Mouse (Mus musculus): ENCODE measurements around the gene Asb1. TPM values are rescaled to one million over a fixed set of nuclear protein-coding genes. Genes with fewer than 3 reads are reported as not detected.

Gene Asb1
- total RNA-seq (2012; rRNA removed), result 10.3 and 12.2 TPM in 2 replicates

DNA sequence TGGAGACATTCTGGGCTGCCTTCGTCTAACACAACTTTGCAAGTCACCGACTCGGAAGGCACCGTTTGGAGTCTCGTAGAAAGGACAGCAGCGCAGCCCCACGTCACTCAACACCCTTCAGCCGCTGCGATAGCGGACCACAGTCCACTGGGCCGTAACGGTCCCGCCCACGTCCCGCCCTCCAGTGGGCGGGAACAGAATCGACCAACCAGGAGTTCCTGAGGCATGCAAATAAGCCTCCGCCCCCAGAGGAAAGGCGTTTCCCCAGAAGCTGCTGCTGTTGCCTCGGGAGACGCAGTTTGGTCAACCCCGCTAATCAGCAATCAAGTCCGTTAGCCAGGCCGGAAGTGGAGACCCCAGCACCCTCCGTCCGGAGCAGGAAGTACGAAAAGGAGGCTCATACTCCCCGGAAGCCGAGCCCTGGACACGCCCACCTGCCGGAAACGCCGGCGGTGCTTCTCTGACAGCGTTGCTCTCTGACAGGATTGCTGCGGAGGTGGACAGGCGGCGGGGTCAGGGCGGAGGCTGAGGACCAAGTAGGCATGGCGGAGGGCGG, at the start of gene Asb1:
Gene Asb1 (plus strand): TSS at position 274 of the 556 bp plus-strand sequence.
- peaks cover 0 to 10% of the 10 kb centered on the region in 2 experiments; a peak in 1 of 4 replicates for H3K4me1 ChIP-seq (ENCODE audit: control insufficient read depth in 2 of 2, insufficient read depth in 2 of 2, low read length in 2 of 2, poor library complexity in 1 of 2)
- peak; percentile 25; the same call in 1 of the 2 replicates for TF ChIP-seq HCFC1 (IDR thresholded peaks at IDR 0.05; ENCODE audit: borderline replicate concordance, insufficient read depth, low read length)
- TF ChIP-seq ZC3H11A (IDR thresholded peaks at IDR 0.05; ENCODE audit: borderline replicate concordance, low read depth, low read length), result no peak
- no peak for TF ChIP-seq CHD2 (IDR thresholded peaks at IDR 0.05; ENCODE audit: low read depth, low read length)
- TF ChIP-seq ZNF384 (IDR thresholded peaks at IDR 0.05; ENCODE audit: low read depth, low read length), result no peak
- DNase-seq (ENCODE audit: low read depth, low spot score), result peak; percentile 93
- in situ Hi-C loops (cut with MboI; ENCODE audit: low sequenced_read_pairs in 2 of 2, unreplicated experiment in 2 of 2), result no loop called here
- H3K9ac ChIP-seq (ENCODE audit: insufficient read depth, low read depth, low read length, poor library complexity, severe bottlenecking), result peak within 1 kb of the TSS; percentile 75
- no peak within 1 kb of the TSS for H3K27ac ChIP-seq (ENCODE audit: insufficient read depth, low read depth, low read length, poor library complexity, severe bottlenecking)
- no peaks in the 10 kb centered on the region for H3K9me3 ChIP-seq (ENCODE audit: control insufficient read depth, insufficient read depth, low read depth, low read length)
- H3K36me3 ChIP-seq (ENCODE audit: control insufficient read depth, insufficient read depth, low read length, poor library complexity, severe bottlenecking), result no peaks in the 10 kb centered on the region; the same call in 1 of the 2 replicates
- peak within 1 kb of the TSS; percentile 83 for H3K4me3 ChIP-seq (ENCODE audit: insufficient read depth in 1 of 2, low read depth in 1 of 2, low read length in 2 of 2, poor library complexity in 1 of 2, severe bottlenecking in 1 of 2)

DNA sequence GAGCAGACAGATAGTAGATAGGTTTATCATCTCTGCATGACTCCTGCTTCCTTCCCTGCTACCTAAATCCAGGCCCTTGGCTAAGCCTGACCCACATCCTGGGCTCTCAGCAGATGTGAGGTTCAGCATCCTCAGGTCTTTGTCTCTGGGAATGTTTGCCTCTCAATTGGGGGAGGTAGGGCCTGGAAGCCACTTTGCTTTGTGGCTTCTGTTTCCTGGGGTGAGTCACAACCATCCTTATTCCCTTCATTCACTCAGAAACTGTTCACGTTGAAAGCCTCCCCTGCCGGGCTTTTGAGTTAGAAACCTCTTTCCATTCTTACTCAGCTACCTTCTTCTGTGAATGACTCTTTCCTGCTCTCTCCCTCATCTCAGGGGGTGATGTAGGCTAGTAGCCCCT, 47.6 kb upstream of the Asb1 start:
- no peaks in the 10 kb centered on the region for H3K9me3 ChIP-seq (ENCODE audit: control insufficient read depth, insufficient read depth, low read depth, low read length)
- H3K36me3 ChIP-seq (ENCODE audit: control insufficient read depth, insufficient read depth, low read length, poor library complexity, severe bottlenecking), result no peaks in the 10 kb centered on the region
- no peak overlapping the region for H3K27ac ChIP-seq (ENCODE audit: insufficient read depth, low read depth, low read length, poor library complexity, severe bottlenecking)
- H3K4me1 ChIP-seq (ENCODE audit: control insufficient read depth in 2 of 2, insufficient read depth in 2 of 2, low read length in 2 of 2, poor library complexity in 1 of 2), result peaks cover 0 to 6% of the 10 kb centered on the region in 2 experiments; a peak in 1 of 4 replicates
- TF ChIP-seq ZNF384 (IDR thresholded peaks at IDR 0.05; ENCODE audit: low read depth, low read length) (no peak), ZC3H11A (IDR thresholded peaks at IDR 0.05; ENCODE audit: borderline replicate concordance, low read depth, low read length) (no peak), CHD2 (IDR thresholded peaks at IDR 0.05; ENCODE audit: low read depth, low read length) (no peak), MAFK (IDR thresholded peaks at IDR 0.05; ENCODE audit: insufficient read depth, low read depth, low read length) (no peak)
- no peak for DNase-seq (ENCODE audit: low read depth, low spot score)
- in situ Hi-C loops (cut with MboI; ENCODE audit: low sequenced_read_pairs in 2 of 2, unreplicated experiment in 2 of 2), result no loop called here
- no peak overlapping the region for H3K4me3 ChIP-seq (ENCODE audit: insufficient read depth in 1 of 2, low read depth in 1 of 2, low read length in 2 of 2, poor library complexity in 1 of 2, severe bottlenecking in 1 of 2)
- no peak overlapping the region for H3K9ac ChIP-seq (ENCODE audit: insufficient read depth, low read depth, low read length, poor library complexity, severe bottlenecking)

DNA sequence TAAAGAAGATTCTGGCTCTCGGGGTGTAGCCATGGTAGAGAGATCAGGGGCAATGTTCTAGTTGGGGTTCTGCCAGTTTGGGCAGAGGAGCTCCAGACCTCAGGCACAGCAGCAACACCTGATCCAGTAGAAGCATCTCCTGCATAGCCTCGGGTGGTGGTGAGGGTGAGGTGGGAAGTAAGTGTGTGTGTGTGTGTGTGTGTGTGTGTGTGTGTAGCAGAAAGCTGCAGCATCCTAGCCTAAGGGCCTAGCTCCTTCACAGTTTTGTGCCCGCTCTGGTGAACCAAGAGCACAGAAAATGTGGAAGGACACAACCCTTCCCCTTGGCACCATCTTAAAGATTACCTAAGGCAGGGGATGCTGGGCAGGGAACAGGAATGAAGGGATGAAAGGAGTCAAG, 46.4 kb upstream of the Asb1 start:
- Histone ChIP-seq H3K9me3 (ENCODE audit: control insufficient read depth, insufficient read depth, low read depth, low read length) (no peaks in the 10 kb centered on the region), H3K27ac (ENCODE audit: insufficient read depth, low read depth, low read length, poor library complexity, severe bottlenecking) (no peak overlapping the region), H3K4me3 (ENCODE audit: insufficient read depth in 1 of 2, low read depth in 1 of 2, low read length in 2 of 2, poor library complexity in 1 of 2, severe bottlenecking in 1 of 2) (peak overlapping the region; percentile 54 to 84; a peak in 2 of 4 replicates), H3K9ac (ENCODE audit: insufficient read depth, low read depth, low read length, poor library complexity, severe bottlenecking) (peak overlapping the region; percentile 8; the same call in 1 of the 2 replicates), H3K36me3 (ENCODE audit: control insufficient read depth, insufficient read depth, low read length, poor library complexity, severe bottlenecking) (no peaks in the 10 kb centered on the region; the same call in 1 of the 2 replicates), H3K4me1 (ENCODE audit: control insufficient read depth in 2 of 2, insufficient read depth in 2 of 2, low read length in 2 of 2, poor library complexity in 1 of 2) (peaks cover 0 to 6% of the 10 kb centered on the region in 2 experiments; a peak in 1 of 4 replicates)
- in situ Hi-C loops (cut with MboI; ENCODE audit: low sequenced_read_pairs in 2 of 2, unreplicated experiment in 2 of 2), result no loop called here
- TF ChIP-seq HCFC1 (IDR thresholded peaks at IDR 0.05; ENCODE audit: borderline replicate concordance, insufficient read depth, low read length) (no peak), ZNF384 (IDR thresholded peaks at IDR 0.05; ENCODE audit: low read depth, low read length) (no peak), MAFK (IDR thresholded peaks at IDR 0.05; ENCODE audit: insufficient read depth, low read depth, low read length) (no peak), CHD2 (IDR thresholded peaks at IDR 0.05; ENCODE audit: low read depth, low read length) (no peak), ZC3H11A (IDR thresholded peaks at IDR 0.05; ENCODE audit: borderline replicate concordance, low read depth, low read length) (no peak)
- no peak for DNase-seq (ENCODE audit: low read depth, low spot score)

DNA sequence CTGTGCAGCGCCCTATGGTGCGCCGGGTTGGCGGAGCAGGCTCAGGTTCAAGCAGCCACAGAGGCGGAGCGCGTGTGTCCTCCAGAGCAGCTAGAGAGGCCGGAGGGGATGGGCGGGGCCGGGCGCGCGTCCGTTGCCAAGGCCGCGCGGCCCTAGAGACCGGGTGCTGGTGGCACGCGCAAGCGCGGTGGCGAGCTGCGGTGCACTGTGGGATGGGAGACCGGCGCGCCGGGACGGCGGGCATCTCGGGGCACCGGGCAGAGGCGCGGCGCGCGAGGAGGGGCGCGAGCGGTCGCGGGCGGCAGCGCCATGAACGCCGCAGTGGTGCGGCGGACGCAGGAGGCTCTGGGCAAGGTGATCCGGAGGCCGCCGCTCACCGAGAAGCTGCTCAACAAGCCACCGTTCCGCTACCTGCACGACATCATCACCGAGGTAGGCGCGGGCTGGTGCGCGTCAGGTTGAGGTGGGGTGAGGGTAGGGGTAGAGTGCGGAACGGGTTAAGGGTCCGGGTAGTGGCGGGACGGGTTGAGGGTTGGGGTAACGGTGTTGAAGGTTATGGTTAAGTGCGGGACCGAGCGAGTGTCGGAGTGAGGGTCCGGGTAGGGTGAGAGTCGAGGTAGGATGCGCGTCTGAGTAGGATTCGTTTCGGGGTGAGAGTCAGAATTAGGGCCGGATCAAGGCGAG, 45.7 kb upstream of the Asb1 start, which contains the start of gene Traf3ip1:
Gene Traf3ip1 (plus strand): TSS at position 191 of the 684 bp plus-strand sequence.
- H3K36me3 ChIP-seq (ENCODE audit: control insufficient read depth, insufficient read depth, low read length, poor library complexity, severe bottlenecking), result peaks cover 2% of the 10 kb centered on the region; the same call in 1 of the 2 replicates
- H3K27ac ChIP-seq (ENCODE audit: insufficient read depth, low read depth, low read length, poor library complexity, severe bottlenecking), result no peak within 1 kb of the TSS
- in situ Hi-C loops (cut with MboI; ENCODE audit: low sequenced_read_pairs in 2 of 2, unreplicated experiment in 2 of 2), result no loop called here
- TF ChIP-seq ZC3H11A (IDR thresholded peaks at IDR 0.05; ENCODE audit: borderline replicate concordance, low read depth, low read length), result no peak
- TF ChIP-seq MAFK (IDR thresholded peaks at IDR 0.05; ENCODE audit: insufficient read depth, low read depth, low read length), result no peak
- no peak for TF ChIP-seq CHD2 (IDR thresholded peaks at IDR 0.05; ENCODE audit: low read depth, low read length)
- 0 out of 2 replicates have a peak, but pooled peaks have one; percentile 70 for TF ChIP-seq HCFC1 (IDR thresholded peaks at IDR 0.05; ENCODE audit: borderline replicate concordance, insufficient read depth, low read length)
- TF ChIP-seq ZNF384 (IDR thresholded peaks at IDR 0.05; ENCODE audit: low read depth, low read length), result no peak
- peak within 1 kb of the TSS; percentile 84 to 89 for H3K4me3 ChIP-seq (ENCODE audit: insufficient read depth in 1 of 2, low read depth in 1 of 2, low read length in 2 of 2, poor library complexity in 1 of 2, severe bottlenecking in 1 of 2)
- H3K4me1 ChIP-seq (ENCODE audit: control insufficient read depth in 2 of 2, insufficient read depth in 2 of 2, low read length in 2 of 2, poor library complexity in 1 of 2), result peaks cover 0 to 6% of the 10 kb centered on the region in 2 experiments; a peak in 1 of 4 replicates
- DNase-seq (ENCODE audit: low read depth, low spot score), result peak; percentile 81
- H3K9ac ChIP-seq (ENCODE audit: insufficient read depth, low read depth, low read length, poor library complexity, severe bottlenecking), result peak within 1 kb of the TSS; percentile 89
- no peaks in the 10 kb centered on the region for H3K9me3 ChIP-seq (ENCODE audit: control insufficient read depth, insufficient read depth, low read depth, low read length)

Data from ES-E14 (cell line).